Mouse (Mus musculus) G1E (cell line): ENCODE measurements around the gene Tbl3.

ENCODE experiments used
- CTCF ChIP-seq: IDR thresholded peaks from 2 replicates; pipeline ENCODE4 v1.5.1; 2012; ENCODE audit warnings: low read depth, low read length, inconsistent platforms, mixed read lengths
- GATA1 ChIP-seq: IDR thresholded peaks from 2 replicates; pipeline ENCODE4 v1.6.1; 2012; ENCODE audit warnings: borderline replicate concordance, low read length, inconsistent platforms, mixed read lengths
- POLR2AphosphoS5 ChIP-seq: IDR thresholded peaks from 2 replicates; pipeline ENCODE4 v1.6.1; 2012; ENCODE audit warnings: low read depth, low read length, inconsistent platforms; ENCODE audit not compliant: insufficient replicate concordance
- TAL1 ChIP-seq: conservative IDR thresholded peaks from 2 replicates; pipeline ENCODE4 v1.6.1; 2012; ENCODE audit warnings: low read depth, low read length, inconsistent platforms, mixed read lengths

- TF ChIP-seq POLR2AphosphoS5 (peak; percentile 88; the same call in 1 of the 2 replicates), CTCF (no peak), GATA1 (no peak), TAL1 (no peak)
Observed at GRCm38 (mm10) chr17:24723122-24723880, 15.8 kb upstream of the Tbl3 start.
